Mouse (Mus musculus) testis, adult 2 months (tissue): ENCODE results near the gene Rtn4r.

Source experiments
- CTCF ChIP-seq: fragments of 200-500 bp; IDR thresholded peaks from 2 replicates; pipeline ENCODE4 v1.5.1; 2012; ENCODE audit warnings: low read depth, mild to moderate bottlenecking, inconsistent platforms, low read length, moderate library complexity; ENCODE audit not compliant: control insufficient read depth, insufficient read depth, insufficient replicate concordance
- POLR2A ChIP-seq: fragments of 200-500 bp; IDR thresholded peaks from 2 replicates; pipeline ENCODE4 v1.6.1; 2012; ENCODE audit warnings: low read depth, mild to moderate bottlenecking, inconsistent platforms, low read length, moderate library complexity; ENCODE audit not compliant: control insufficient read depth

GRCm38 (mm10) chr16:18166613-18167190 is 39.3 kb downstream of the Rtn4r start:
- TF ChIP-seq CTCF (no peak), POLR2A (no peak)
